Mouse (Mus musculus): ENCODE measurements at regions not wholly inside any gene's neighbourhood (a gene's known extent, or its start where the extent isn't known, plus 50 kb on each side); places are given as distances from the start of the nearest gene placed in this dataset.

GRCm38 (mm10) chr9:118416032-118416431 is 62.0 kb upstream of the Eomes start:
- Histone ChIP-seq H3K27me3 (ENCODE audit: control insufficient read depth, insufficient read depth, low read length) (no peaks in the 10 kb centered on the region), H3K9ac (replicated peaks; ENCODE audit: low read depth, low read length) (no peak overlapping the region), H3K4me1 (ENCODE audit: control insufficient read depth, insufficient read depth, low read length) (no peaks in the 10 kb centered on the region), H3K9me3 (ENCODE audit: control insufficient read depth, low read length) (no peaks in the 10 kb centered on the region), H3K27ac (ENCODE audit: low read depth, low read length) (no peak overlapping the region), H3K36me3 (ENCODE audit: control insufficient read depth, insufficient read depth, low read length) (no peaks in the 10 kb centered on the region), H3K4me3 (ENCODE audit: low read depth, low read length) (no peak overlapping the region), H3K4me2 (ENCODE audit: low read depth, low read length) (no peak overlapping the region)
- ATAC-seq (ENCODE audit: low read depth) = no peak
- 84% methylated on average over 4 of the region's 4 CpGs for WGBS

GRCm38 (mm10) chr9:118416475-118416874 is 61.5 kb upstream of the Eomes start:
- Histone ChIP-seq H3K9me3 (ENCODE audit: control insufficient read depth, low read length) (no peaks in the 10 kb centered on the region), H3K9ac (replicated peaks; ENCODE audit: low read depth, low read length) (no peak overlapping the region), H3K4me2 (ENCODE audit: low read depth, low read length) (no peak overlapping the region), H3K27ac (ENCODE audit: low read depth, low read length) (no peak overlapping the region), H3K4me3 (ENCODE audit: low read depth, low read length) (no peak overlapping the region), H3K36me3 (ENCODE audit: control insufficient read depth, insufficient read depth, low read length) (no peaks in the 10 kb centered on the region), H3K27me3 (ENCODE audit: control insufficient read depth, insufficient read depth, low read length) (no peaks in the 10 kb centered on the region), H3K4me1 (ENCODE audit: control insufficient read depth, insufficient read depth, low read length) (no peaks in the 10 kb centered on the region)
- ATAC-seq (ENCODE audit: low read depth) = no peak
- 90% methylated on average over 6 of the region's 6 CpGs for WGBS

DNA sequence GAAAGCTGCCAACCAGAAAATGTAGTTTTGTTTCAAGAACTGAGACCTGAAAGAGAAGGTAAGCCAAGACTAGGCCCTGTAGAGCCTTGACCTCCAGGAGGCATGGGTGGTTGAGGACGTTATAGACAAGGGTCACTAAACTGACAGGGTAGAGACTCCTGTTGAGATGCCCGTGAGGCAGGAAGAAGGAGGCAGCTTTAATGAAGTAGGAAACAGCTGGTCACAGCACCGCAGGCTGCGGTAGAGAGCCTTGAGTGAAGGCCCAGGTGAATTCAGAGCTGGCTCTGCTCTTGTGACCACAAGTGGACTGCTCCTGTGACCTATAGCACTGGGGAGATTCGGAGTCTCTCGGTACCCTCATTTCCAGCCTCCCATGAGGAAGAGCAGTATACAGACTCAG is 53.7 kb upstream of the Eomes start:
- Histone ChIP-seq H3K9ac (replicated peaks; ENCODE audit: low read depth, low read length) (no peak overlapping the region), H3K27me3 (ENCODE audit: control insufficient read depth, insufficient read depth, low read length) (no peaks in the 10 kb centered on the region), H3K4me2 (ENCODE audit: low read depth, low read length) (no peak overlapping the region), H3K27ac (ENCODE audit: low read depth, low read length) (no peak overlapping the region), H3K36me3 (ENCODE audit: control insufficient read depth, insufficient read depth, low read length) (no peaks in the 10 kb centered on the region), H3K4me3 (ENCODE audit: low read depth, low read length) (no peak overlapping the region), H3K9me3 (ENCODE audit: control insufficient read depth, low read length) (no peaks in the 10 kb centered on the region), H3K4me1 (ENCODE audit: control insufficient read depth, insufficient read depth, low read length) (no peaks in the 10 kb centered on the region)
- ATAC-seq (ENCODE audit: low read depth) = no peak
- 74% methylated on average over 6 of the region's 6 CpGs for WGBS

Data from neural tube, embryonic 14.5 days (tissue).